In genomic region chr11:74650576-74651100, GRCm38 (mm10) we compare ENCODE assay signal across 8 mouse cellular contexts. TPM values are rescaled to one million over a fixed set of nuclear protein-coding genes. Genes with fewer than 3 reads are reported as not detected.
DNase-seq lines count a peak whose midpoint lies in the region; ATAC-seq and TF ChIP-seq lines count a peak whose summit lies in the region.

No protein-coding gene starts in this region.

- TF ChIP-seq CTCF in olfactory bulb, adult 2 months (IDR thresholded peaks at IDR 0.05; ENCODE audit: insufficient read depth, low read depth, low read length) = no peak

- intact Hi-C loops in gastrocnemius, postnatal 14 days (cut with DNase I; ENCODE audit: low total_unique reads) = no loop called here

- H3K9ac ChIP-seq in lung, embryonic 15.5 days = peak overlapping the region; percentile 80
- no peak overlapping the region; the same call in 1 of the 2 replicates for H3K9ac ChIP-seq in forebrain, embryonic 11.5 days (ENCODE audit: low read length)
- no peak overlapping the region for H3K9ac ChIP-seq in limb, embryonic 11.5 days (ENCODE audit: low read length)

- no peaks in the 10 kb centered on the region for H3K27me3 ChIP-seq in lung, embryonic 15.5 days
- no peaks in the 10 kb centered on the region for H3K27me3 ChIP-seq in forebrain, embryonic 11.5 days (ENCODE audit: control insufficient read depth, insufficient read depth, low read length)
- no peaks in the 10 kb centered on the region for H3K27me3 ChIP-seq in limb, embryonic 11.5 days (ENCODE audit: control insufficient read depth, insufficient read depth, low read length)

- no peaks in the 10 kb centered on the region for H3K36me3 ChIP-seq in lung, embryonic 15.5 days
- no peaks in the 10 kb centered on the region for H3K36me3 ChIP-seq in forebrain, embryonic 11.5 days (ENCODE audit: control insufficient read depth, insufficient read depth, low read length)
- H3K36me3 ChIP-seq in limb, embryonic 11.5 days (ENCODE audit: control insufficient read depth, insufficient read depth, low read length) = peaks cover 3% of the 10 kb centered on the region; the same call in 1 of the 2 replicates

- H3K4me1 ChIP-seq in lung, embryonic 15.5 days = peaks cover 23% of the 10 kb centered on the region
- H3K4me1 ChIP-seq in forebrain, embryonic 11.5 days (replicated peaks; ENCODE audit: control insufficient read depth, insufficient read depth, low read length) = peaks cover 11% of the 10 kb centered on the region; the same call in 1 of the 2 replicates
- H3K4me1 ChIP-seq in limb, embryonic 11.5 days (ENCODE audit: control insufficient read depth, insufficient read depth, low read length) = peaks cover 15% of the 10 kb centered on the region
- peaks cover 35% of the 10 kb centered on the region for H3K4me1 ChIP-seq in olfactory bulb, adult 2 months (ENCODE audit: control insufficient read depth, insufficient read depth, low read length)

- H3K4me3 ChIP-seq in lung, embryonic 15.5 days = peak overlapping the region; percentile 100
- peak overlapping the region; percentile 95 for H3K4me3 ChIP-seq in forebrain, embryonic 11.5 days (ENCODE audit: low read depth, low read length)
- peak overlapping the region; percentile 87 for H3K4me3 ChIP-seq in limb, embryonic 11.5 days (ENCODE audit: low read depth, low read length)
- H3K4me3 ChIP-seq in olfactory bulb, adult 2 months (ENCODE audit: insufficient read depth, low read depth, low read length) = peak overlapping the region; percentile 78

- 0 out of 2 replicates have a peak overlapping the region, but pooled peaks have one; percentile 5 for H3K27ac ChIP-seq in lung, embryonic 15.5 days
- H3K27ac ChIP-seq in forebrain, embryonic 11.5 days (ENCODE audit: low read depth, low read length) = no peak overlapping the region
- no peak overlapping the region for H3K27ac ChIP-seq in limb, embryonic 11.5 days (replicated peaks; ENCODE audit: low read depth, low read length)
- no peak overlapping the region for H3K27ac ChIP-seq in olfactory bulb, adult 2 months (ENCODE audit: insufficient read depth, low read depth, low read length)

- no peak for ATAC-seq in lung, embryonic 15.5 days (ENCODE audit: borderline replicate concordance, extremely low read depth, low FRiP score, low TSS enrichment)
- ATAC-seq in forebrain, embryonic 11.5 days (replicated peaks; ENCODE audit: low FRiP score) = no peak
- no peak for ATAC-seq in limb, embryonic 11.5 days (ENCODE audit: insufficient number of reproducible peaks, low FRiP score, low TSS enrichment, low read depth)
- ATAC-seq in megakaryocyte-erythroid progenitor cell, adult 5-6 weeks (replicated peaks; ENCODE audit: low FRiP score, low TSS enrichment, poor library complexity, severe bottlenecking) = no peak

- H3K4me2 ChIP-seq in lung, embryonic 15.5 days = peak overlapping the region; percentile 90
- peak overlapping the region; percentile 94 for H3K4me2 ChIP-seq in forebrain, embryonic 11.5 days (ENCODE audit: low read depth, low read length, severe bottlenecking)
- peak overlapping the region; percentile 63 for H3K4me2 ChIP-seq in limb, embryonic 11.5 days (ENCODE audit: low read depth, severe bottlenecking)

- DNase-seq in lung, postnatal 10 days = no peak
- DNase-seq in forebrain, embryonic 11.5 days (ENCODE audit: low spot score) = no peak
- DNase-seq in limb, embryonic 11.5 days (ENCODE audit: low spot score) = no peak
- DNase-seq in spleen, postnatal 14 days (ENCODE audit: low spot score in 2 of 2) = no peak
- DNase-seq in gastrocnemius, postnatal 14 days = no peak

- TF ChIP-seq POLR2A in olfactory bulb, adult 2 months (IDR thresholded peaks at IDR 0.05; ENCODE audit: insufficient read depth, low read depth, low read length) = no peak

- 48% methylated on average over 4 of the region's 4 CpGs for WGBS in lung, embryonic 15.5 days
- WGBS in forebrain, embryonic 11.5 days = 67% methylated on average over 4 of the region's 4 CpGs
- WGBS in limb, embryonic 11.5 days = 68% methylated on average over 4 of the region's 4 CpGs
- WGBS in olfactory bulb, adult 2 months = 46% methylated on average over 4 of the region's 4 CpGs

- no peaks in the 10 kb centered on the region for H3K9me3 ChIP-seq in lung, embryonic 15.5 days
- no peaks in the 10 kb centered on the region for H3K9me3 ChIP-seq in forebrain, embryonic 11.5 days (ENCODE audit: control insufficient read depth, low read length)
- no peaks in the 10 kb centered on the region for H3K9me3 ChIP-seq in limb, embryonic 11.5 days (ENCODE audit: control insufficient read depth, low read length)

RNA-seq across cellular contexts. Expression of gene Cluh, which starts 1.3 kb away (rescaled TPM):
- polyA plus RNA-seq in lung, embryonic 15.5 days (2015; fragmentation: Nextera tagmentation; extraction: Ambion mirVana) = 18.6 and 21.0 TPM in 2 replicates
- polyA plus RNA-seq in forebrain, embryonic 11.5 days (2014; fragmentation: Nextera tagmentation; extraction: Ambion mirVana) = 18.9 and 21.9 TPM in 2 replicates
- polyA plus RNA-seq in limb, embryonic 11.5 days (2014; fragmentation: Nextera tagmentation; extraction: Ambion mirVana) = 14.0 and 16.0 TPM in 2 replicates
- polyA plus RNA-seq in olfactory bulb, adult 2 months (2012; ENCODE audit: insufficient read depth, insufficient read length, low replicate concordance, missing spikeins) = not detected in 2 replicates
- 10 to 100 TPM; 82.1 to 89.8 TPM for total RNA-seq in gastrocnemius, postnatal 14 days (2021)
- 90.8 and 92.3 TPM in 2 replicates for total RNA-seq in megakaryocyte-erythroid progenitor cell, adult 5-6 weeks (2014; fragmentation: Nextera tagmentation)
- 42.9 and 64.3 TPM in 2 replicates for total RNA-seq in megakaryocyte-erythroid progenitor cell, adult 5-6 weeks (2017)

RNA-seq across cellular contexts. Expression of gene Ccdc92b, which starts 31.2 kb away (rescaled TPM):
- polyA plus RNA-seq in lung, embryonic 15.5 days (2015; fragmentation: Nextera tagmentation; extraction: Ambion mirVana) = 0.30 and 0.35 TPM in 2 replicates
- polyA plus RNA-seq in forebrain, embryonic 11.5 days (2014; fragmentation: Nextera tagmentation; extraction: Ambion mirVana) = 1.5 and 2.0 TPM in 2 replicates
- polyA plus RNA-seq in limb, embryonic 11.5 days (2014; fragmentation: Nextera tagmentation; extraction: Ambion mirVana) = 0.67 and 0.85 TPM in 2 replicates
- polyA plus RNA-seq in olfactory bulb, adult 2 months (2012; ENCODE audit: insufficient read depth, insufficient read length, low replicate concordance, missing spikeins) = not detected in 2 replicates
- under 1 TPM; 0.09 to 0.12 TPM for total RNA-seq in gastrocnemius, postnatal 14 days (2021)
- total RNA-seq in megakaryocyte-erythroid progenitor cell, adult 5-6 weeks (2014; fragmentation: Nextera tagmentation) = 0.66 TPM in 1 of 2 replicates, not detected in the other
- 0.57 TPM in 1 of 2 replicates, not detected in the other for total RNA-seq in megakaryocyte-erythroid progenitor cell, adult 5-6 weeks (2017)

RNA-seq across cellular contexts. Expression of gene Rap1gap2, which starts 39.9 kb away (rescaled TPM):
- polyA plus RNA-seq in lung, embryonic 15.5 days (2015; fragmentation: Nextera tagmentation; extraction: Ambion mirVana) = 2.1 and 2.4 TPM in 2 replicates
- 1.3 and 1.8 TPM in 2 replicates for polyA plus RNA-seq in forebrain, embryonic 11.5 days (2014; fragmentation: Nextera tagmentation; extraction: Ambion mirVana)
- 0.35 and 0.60 TPM in 2 replicates for polyA plus RNA-seq in limb, embryonic 11.5 days (2014; fragmentation: Nextera tagmentation; extraction: Ambion mirVana)
- polyA plus RNA-seq in olfactory bulb, adult 2 months (2012; ENCODE audit: insufficient read depth, insufficient read length, low replicate concordance, missing spikeins) = not detected in 2 replicates
- 1 to 10 TPM; 9.9 to 10.0 TPM for total RNA-seq in gastrocnemius, postnatal 14 days (2021)
- total RNA-seq in megakaryocyte-erythroid progenitor cell, adult 5-6 weeks (2014; fragmentation: Nextera tagmentation) = 1.5 and 2.3 TPM in 2 replicates
- total RNA-seq in megakaryocyte-erythroid progenitor cell, adult 5-6 weeks (2017) = 1.6 and 2.6 TPM in 2 replicates
